ENCODE assay signal across 7 mouse cellular contexts in the genomic region with DNA sequence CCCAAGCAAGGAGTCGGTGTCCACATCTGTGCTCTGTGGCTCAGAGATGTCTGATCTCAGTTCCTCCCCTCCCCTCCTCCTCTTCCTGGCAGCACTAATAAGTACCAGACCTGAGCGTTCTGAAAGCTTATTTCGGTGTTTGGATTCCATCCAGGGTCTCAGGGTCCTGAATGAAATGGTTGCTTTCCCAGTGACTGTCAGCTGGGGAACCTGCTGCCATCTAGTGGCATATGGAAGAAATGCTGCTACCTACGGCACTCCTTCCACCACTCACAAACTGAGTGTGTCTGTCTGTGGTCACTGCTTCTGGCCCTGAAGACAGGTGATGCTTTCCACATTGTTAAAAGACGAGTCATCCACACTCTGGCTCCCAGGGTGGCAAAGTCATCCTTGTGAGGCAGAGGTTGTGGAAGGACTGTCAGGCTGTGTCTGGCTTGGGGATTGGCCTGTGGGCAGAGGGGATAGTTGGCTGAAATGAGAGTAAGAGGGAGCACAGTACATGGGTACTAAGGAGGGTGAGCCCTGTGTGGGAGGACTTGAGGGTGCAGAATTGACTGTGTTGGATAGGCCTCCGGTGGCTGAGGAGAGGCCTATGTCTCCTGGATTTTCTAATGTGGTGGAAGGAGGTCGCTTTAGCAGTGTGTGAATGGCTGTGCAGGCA. TPM values are rescaled to one million over a fixed set of nuclear protein-coding genes. Genes with fewer than 3 reads are reported as not detected.
A peak's percentile ranks its signal among the peaks of the same experiment; 100 is the strongest.
DNase-seq lines count a peak whose midpoint lies in the region; ATAC-seq and TF ChIP-seq lines count a peak whose summit lies in the region.

No protein-coding gene starts in this region.

- H3K9ac ChIP-seq in MEL (ENCODE audit: control insufficient read depth, low read depth, low read length, poor library complexity, severe bottlenecking): no peak overlapping the region
- H3K9ac ChIP-seq in heart, embryonic 14.5 days (ENCODE audit: low read length): peak overlapping the region; percentile 59
- H3K9ac ChIP-seq in kidney, embryonic 16.5 days (replicated peaks; ENCODE audit: low read length): no peak overlapping the region; the same call in 1 of the 2 replicates
- H3K9ac ChIP-seq in lung, embryonic 15.5 days: no peak overlapping the region

- ATAC-seq in heart, embryonic 14.5 days (ENCODE audit: insufficient number of reproducible peaks, insufficient read depth, low FRiP score, low read depth): peak; percentile 49; the same call in 1 of the 2 replicates
- ATAC-seq in kidney, embryonic 16.5 days (ENCODE audit: low FRiP score, low TSS enrichment): peak; percentile 67; the same call in 1 of the 2 replicates
- peak; percentile 57 for ATAC-seq in lung, embryonic 15.5 days (ENCODE audit: borderline replicate concordance, extremely low read depth, low FRiP score, low TSS enrichment)

- no peak overlapping the region for H3K27ac ChIP-seq in MEL (ENCODE audit: control insufficient read depth, low read depth, low read length)
- peak overlapping the region; percentile 43 for H3K27ac ChIP-seq in embryonic fibroblast, embryonic 13.5 days (ENCODE audit: insufficient read depth, low read length)
- H3K27ac ChIP-seq in heart, embryonic 14.5 days (replicated peaks in 1 of 2; ENCODE audit: control insufficient read depth in 1 of 2, insufficient read depth in 1 of 2, low read depth in 2 of 2, low read length in 2 of 2): peak overlapping the region; percentile 60 to 90
- no peak overlapping the region for H3K27ac ChIP-seq in kidney, embryonic 16.5 days (ENCODE audit: low read length)
- H3K27ac ChIP-seq in lung, embryonic 15.5 days: no peak overlapping the region

- H3K4me1 ChIP-seq in MEL (ENCODE audit: control insufficient read depth in 1 of 2, insufficient read depth in 2 of 2, low read length in 2 of 2): no peaks in the 10 kb centered on the region
- peaks cover 3% of the 10 kb centered on the region; the same call in 1 of the 2 replicates for H3K4me1 ChIP-seq in embryonic fibroblast, embryonic 13.5 days (ENCODE audit: control insufficient read depth, insufficient read depth, low read length)
- peaks cover 33 to 44% of the 10 kb centered on the region in 2 experiments for H3K4me1 ChIP-seq in heart, embryonic 14.5 days (ENCODE audit: control insufficient read depth in 2 of 2, insufficient read depth in 2 of 2, low read length in 2 of 2)
- H3K4me1 ChIP-seq in kidney, embryonic 16.5 days (ENCODE audit: insufficient read depth, low read length): 0 out of 2 replicates have a peak, but pooled peaks cover 3% of the 10 kb centered on the region
- H3K4me1 ChIP-seq in lung, embryonic 15.5 days: 0 out of 2 replicates have a peak, but pooled peaks cover 4% of the 10 kb centered on the region

- TF ChIP-seq POLR2A in MEL (IDR thresholded peaks at IDR 0.05; ENCODE audit: control insufficient read depth in 1 of 2, insufficient read depth in 1 of 2, low read depth in 1 of 2, low read length in 2 of 2, poor library complexity in 1 of 2): no peak
- TF ChIP-seq POLR2A in brain, embryonic 14.5 days (IDR thresholded peaks at IDR 0.05; ENCODE audit: borderline replicate concordance, extremely low read depth, insufficient read depth, insufficient read length, poor library complexity, severe bottlenecking): no peak
- TF ChIP-seq POLR2A in embryonic fibroblast, embryonic 13.5 days (IDR thresholded peaks at IDR 0.05; ENCODE audit: low read depth, low read length): peak; percentile 35; the same call in 1 of the 2 replicates

- peak; percentile 79 to 99 (median 81) for TF ChIP-seq CTCF in MEL (IDR thresholded peaks at IDR 0.05 in 2 of 3, conservative IDR thresholded peaks at IDR 0.05 in 1 of 3; ENCODE audit: control insufficient read depth in 1 of 3, insufficient read depth in 1 of 3, low read depth in 2 of 3, low read length in 3 of 3, poor library complexity in 1 of 3, severe bottlenecking in 1 of 3)
- TF ChIP-seq CTCF in brain, embryonic 14.5 days (IDR thresholded peaks at IDR 0.05; ENCODE audit: borderline replicate concordance, extremely low read depth, insufficient read depth, insufficient read length): peak; percentile 85; the same call in 1 of the 2 replicates
- TF ChIP-seq CTCF in embryonic fibroblast, embryonic 13.5 days (IDR thresholded peaks at IDR 0.05; ENCODE audit: borderline replicate concordance, insufficient read depth, low read length): peak; percentile 87; the same call in 1 of the 2 replicates

- H3K9me3 ChIP-seq in MEL (replicated peaks; ENCODE audit: insufficient read depth, low read length): no peaks in the 10 kb centered on the region
- no peaks in the 10 kb centered on the region for H3K9me3 ChIP-seq in heart, embryonic 14.5 days (ENCODE audit: control insufficient read depth, low read length)
- no peaks in the 10 kb centered on the region for H3K9me3 ChIP-seq in kidney, embryonic 16.5 days (ENCODE audit: low read length)
- no peaks in the 10 kb centered on the region for H3K9me3 ChIP-seq in lung, embryonic 15.5 days

- H3K4me3 ChIP-seq in MEL (ENCODE audit: control insufficient read depth in 1 of 2, insufficient read depth in 1 of 2, low read depth in 2 of 2, low read length in 2 of 2): no peak overlapping the region
- H3K4me3 ChIP-seq in embryonic fibroblast, embryonic 13.5 days (ENCODE audit: insufficient read depth, low read length): no peak overlapping the region
- H3K4me3 ChIP-seq in heart, embryonic 14.5 days (ENCODE audit: control insufficient read depth in 1 of 2, insufficient read depth in 1 of 2, low read depth in 1 of 2, low read length in 2 of 2): no peak overlapping the region
- no peak overlapping the region for H3K4me3 ChIP-seq in kidney, embryonic 16.5 days (ENCODE audit: low read length)
- H3K4me3 ChIP-seq in lung, embryonic 15.5 days: no peak overlapping the region

- H3K36me3 ChIP-seq in MEL (ENCODE audit: control insufficient read depth in 1 of 2, insufficient read depth in 2 of 2, low read length in 2 of 2): no peaks in the 10 kb centered on the region
- H3K36me3 ChIP-seq in heart, embryonic 14.5 days (ENCODE audit: control insufficient read depth, insufficient read depth, low read length): no peaks in the 10 kb centered on the region
- no peaks in the 10 kb centered on the region for H3K36me3 ChIP-seq in kidney, embryonic 16.5 days (ENCODE audit: insufficient read depth, low read length)
- H3K36me3 ChIP-seq in lung, embryonic 15.5 days: no peaks in the 10 kb centered on the region

- no peak for TF ChIP-seq EP300 in MEL (IDR thresholded peaks at IDR 0.05; ENCODE audit: low read depth in 1 of 2, low read length in 2 of 2)

- 27% methylated on average over 7 of the region's 7 CpGs for WGBS in heart, embryonic 14.5 days
- 27% methylated on average over 7 of the region's 7 CpGs for WGBS in kidney, embryonic 16.5 days
- WGBS in lung, embryonic 15.5 days: 25% methylated on average over 7 of the region's 7 CpGs

- peaks cover 0 to 2% of the 10 kb centered on the region in 2 experiments; a peak in 2 of 4 replicates for H3K27me3 ChIP-seq in MEL (ENCODE audit: control insufficient read depth in 1 of 2, insufficient read depth in 2 of 2, low read length in 2 of 2)
- H3K27me3 ChIP-seq in heart, embryonic 14.5 days (ENCODE audit: control insufficient read depth, insufficient read depth, low read length): no peaks in the 10 kb centered on the region
- no peaks in the 10 kb centered on the region for H3K27me3 ChIP-seq in kidney, embryonic 16.5 days (ENCODE audit: insufficient read depth, low read length)
- H3K27me3 ChIP-seq in lung, embryonic 15.5 days: no peaks in the 10 kb centered on the region

- peak overlapping the region; percentile 40 for H3K4me2 ChIP-seq in heart, embryonic 14.5 days (ENCODE audit: low read length)
- no peak overlapping the region for H3K4me2 ChIP-seq in kidney, embryonic 16.5 days (replicated peaks; ENCODE audit: low read depth, low read length)
- peak overlapping the region; percentile 39 for H3K4me2 ChIP-seq in lung, embryonic 15.5 days

- TF ChIP-seq RAD21 in MEL (IDR thresholded peaks at IDR 0.05; ENCODE audit: low read depth, low read length): peak; percentile 41

- H3K79me2 ChIP-seq in MEL (ENCODE audit: control insufficient read depth, insufficient read depth, low read length, poor library complexity): no peaks in the 10 kb centered on the region

- DNase-seq in MEL (ENCODE audit: low read depth, low spot score): peak; percentile 57
- peak; percentile 93 for DNase-seq in brain, embryonic 14.5 days (ENCODE audit: low read depth)
- peak; percentile 45 for DNase-seq in right cerebral cortex, adult 18-20 months

TF ChIP-seq in MEL, 35 proteins besides CTCF, POLR2A, EP300 and RAD21:
- TF ChIP-seq ZC3H11A (IDR thresholded peaks at IDR 0.05; ENCODE audit: low read depth, low read length) (peak; percentile 8; the same call in 1 of the 2 replicates), KAT2A (conservative IDR thresholded peaks at IDR 0.05; ENCODE audit: low read depth, low read length) (no peak), RCOR1 (IDR thresholded peaks at IDR 0.05; ENCODE audit: low read depth, low read length) (no peak), SMC3 (IDR thresholded peaks at IDR 0.05; ENCODE audit: low read depth, low read length) (peak; percentile 60), GABPA (IDR thresholded peaks at IDR 0.05; ENCODE audit: low read depth, low read length) (no peak), ELF1 (IDR thresholded peaks at IDR 0.05; ENCODE audit: low read depth, low read length) (no peak), MAFK (IDR thresholded peaks at IDR 0.05; ENCODE audit: borderline replicate concordance, low read depth, low read length) (no peak)

RNA-seq across cellular contexts. Expression of a gene that starts 15.1 kb away (rescaled TPM):
- total RNA-seq in MEL (2012; rRNA removed): not detected in 2 replicates
- not detected for polyA plus RNA-seq in MEL (2012; ENCODE audit: insufficient read depth in 1 of 2, insufficient read length in 2 of 2, low read depth in 1 of 2, low replicate concordance in 2 of 2, missing spikeins in 1 of 2)
- 0.04 and 0.05 TPM in 2 replicates for polyA plus RNA-seq in brain, embryonic 14.5 days (2012; rRNA removed)
- 6.3 and 8.9 TPM in 2 replicates for polyA plus RNA-seq in embryonic fibroblast, embryonic 13.5 days (2011; ENCODE audit: insufficient read length, low read depth, missing spikeins)
- polyA plus RNA-seq in heart, embryonic 14.5 days (2014; fragmentation: Nextera tagmentation; extraction: Ambion mirVana): 0.19 TPM in 2 replicates
- polyA plus RNA-seq in kidney, embryonic 16.5 days (2015; fragmentation: Nextera tagmentation; extraction: Ambion mirVana): not detected in 2 replicates
- polyA plus RNA-seq in lung, embryonic 15.5 days (2015; fragmentation: Nextera tagmentation; extraction: Ambion mirVana): not detected in 2 replicates

RNA-seq across cellular contexts. Expression of a gene that starts 21.0 kb away (rescaled TPM):
- not detected in 2 replicates for total RNA-seq in MEL (2012; rRNA removed)
- not detected for polyA plus RNA-seq in MEL (2012; ENCODE audit: insufficient read depth in 1 of 2, insufficient read length in 2 of 2, low read depth in 1 of 2, low replicate concordance in 2 of 2, missing spikeins in 1 of 2)
- 0.26 and 0.33 TPM in 2 replicates for polyA plus RNA-seq in brain, embryonic 14.5 days (2012; rRNA removed)
- polyA plus RNA-seq in embryonic fibroblast, embryonic 13.5 days (2011; ENCODE audit: insufficient read length, low read depth, missing spikeins): not detected in 2 replicates
- 807 and 810 TPM in 2 replicates for polyA plus RNA-seq in heart, embryonic 14.5 days (2014; fragmentation: Nextera tagmentation; extraction: Ambion mirVana)
- polyA plus RNA-seq in kidney, embryonic 16.5 days (2015; fragmentation: Nextera tagmentation; extraction: Ambion mirVana): 0.64 and 0.71 TPM in 2 replicates
- 4.6 and 9.0 TPM in 2 replicates for polyA plus RNA-seq in lung, embryonic 15.5 days (2015; fragmentation: Nextera tagmentation; extraction: Ambion mirVana)

Comparison
In these comparisons a context has a peak if more than half of its experiments do, and no peak if none do; other contexts are left out.
1. H3K27ac ChIP-seq: peak in embryonic fibroblast, embryonic 13.5 days (single experiment) and heart, embryonic 14.5 days (2 of 2); none in MEL (single experiment), kidney, embryonic 16.5 days (single experiment) and lung, embryonic 15.5 days (single experiment).
2. RNA of a gene that starts 21.0 kb away (polyA plus RNA-seq): 807 to 810 TPM in heart, embryonic 14.5 days; 4.6 to 9.0 TPM in lung, embryonic 15.5 days, not detected in embryonic fibroblast, embryonic 13.5 days, 0.64 to 0.71 TPM in kidney, embryonic 16.5 days, 0.26 to 0.33 TPM in brain, embryonic 14.5 days and not detected in MEL; every median in the first group is over 10 times any median in the second.
3. Peak in every context shown above with its lines, with median percentiles within 50 percentile points of each other: DNase-seq, CTCF ChIP-seq and ATAC-seq.